Mouse (Mus musculus) Patski (cell line): ENCODE measurements at regions not wholly inside any gene's neighbourhood (a gene's known extent, or its start where the extent isn't known, plus 50 kb on each side); places are given as distances from the start of the nearest gene placed in this dataset.
"Not testable (repeated sequence)": the region's sequence is repeated elsewhere in the genome, so short reads cannot be mapped to it uniquely, and the experiment has no call there.

Source experiments
- ATAC-seq: fragments of 100-300 bp; one replicate; pipeline ENCODE4 v1.8.0; 2021
- CTCF ChIA-PET: fragments of 350-600 bp; sonication (Branson Sonifier 250); formaldehyde crosslinking; loops from one replicate; lab custom pipeline; 2022; ENCODE audit warnings: inconsistent platforms; lab: Charles Lee
- POLR2A ChIA-PET: fragments of 350-600 bp; sonication (Branson Sonifier 250); formaldehyde crosslinking; loops from one replicate; lab custom pipeline; 2022; ENCODE audit warnings: antibody characterized with exemption, inconsistent platforms; lab: Charles Lee
- DNase-seq: peaks from one replicate; pipeline ENCODE4 v3.0.0-alpha.2; 2011; ENCODE audit warnings: low read depth, low spot score
- H3K27me3 ChIP-seq: fragments of 371-371 bp; one replicate; pipeline ENCODE4 v1.5.1; 2021
- CTCF ChIP-seq: fragments of 100-300 bp; IDR thresholded peaks from one replicate; pipeline ENCODE4 v1.5.1; 2021
- in situ Hi-C: fragments of 300-500 bp; cut with MboI; formaldehyde crosslinking; loops from 3 replicates; pipeline ENCODE4 v1.11.1; 2018; ENCODE audit warnings: low pct_unique_long_range_greater_than_20kb, mixed read lengths

GRCm38 (mm10) chr13:111904616-111905212 is 95.9 kb upstream of the Map3k1 start:
- CTCF ChIA-PET = no interaction called here
- DNase-seq (no peak), ATAC-seq (no peak)
- POLR2A ChIA-PET = no interaction called here
- in situ Hi-C loops = no loop called here
- H3K27me3 ChIP-seq = no peaks in the 10 kb centered on the region
- TF ChIP-seq CTCF = no peak

GRCm38 (mm10) chr13:111905213-111905701 is 96.5 kb upstream of the Map3k1 start:
- TF ChIP-seq CTCF = no peak
- ChIA-PET POLR2A (no interaction called here), CTCF (no interaction called here)
- no peak for DNase-seq
- in situ Hi-C loops = no loop called here
- no peaks in the 10 kb centered on the region for H3K27me3 ChIP-seq
- ATAC-seq = no peak

DNA sequence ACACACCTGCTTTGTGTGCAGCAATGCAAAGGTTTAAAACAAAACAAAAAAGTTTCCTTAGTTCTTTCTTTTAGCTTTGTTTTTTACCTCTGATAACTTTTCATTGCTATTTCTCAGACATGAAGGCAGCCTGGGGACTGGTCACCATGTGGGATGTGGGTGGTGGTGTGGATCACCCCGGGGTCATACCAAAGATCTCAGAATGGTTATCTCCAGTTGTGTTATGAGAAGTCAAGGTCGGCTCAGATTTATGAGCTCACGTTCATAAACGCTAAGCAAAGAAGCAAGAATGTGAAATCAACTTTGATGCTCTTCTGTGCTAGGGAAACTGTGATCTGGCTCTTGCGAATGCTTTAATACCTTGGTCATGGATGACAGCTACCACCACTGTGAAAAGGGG is 102.3 kb upstream of the Map3k1 start:
- ChIA-PET CTCF (interaction anchor here (1.2 to 1.3 kb wide), 2 partner anchors 10 to 15 kb away, joined by 4 to 5 read pairs; no protein-coding TSS in a partner anchor), POLR2A (interaction anchor here (0.9 to 1.5 kb wide), 2 partner anchors 13 to 106 kb away, joined by 3 to 4 read pairs; no protein-coding TSS in a partner anchor)
- H3K27me3 ChIP-seq = no peaks in the 10 kb centered on the region
- TF ChIP-seq CTCF = no peak
- DNase-seq (no peak), ATAC-seq (no peak)
- in situ Hi-C loops = no loop called here

- H3K27me3 ChIP-seq = no peaks in the 10 kb centered on the region
- POLR2A ChIA-PET = interaction anchor here (1.5 kb wide), 1 partner anchor 13 kb away, joined by 4 read pairs; no protein-coding TSS in a partner anchor
- no peak for DNase-seq
- in situ Hi-C loops = no loop called here
- CTCF ChIA-PET = interaction anchor here (1.6 kb wide), 1 partner anchor 9 kb away, joined by 4 read pairs; no protein-coding TSS in a partner anchor
- no peak for TF ChIP-seq CTCF
- no peak for ATAC-seq
Observed at GRCm38 (mm10) chr13:111911661-111912312, 103.0 kb upstream of the Map3k1 start.

GRCm38 (mm10) chr13:111914348-111914913 is 105.6 kb upstream of the Map3k1 start:
- no peaks in the 10 kb centered on the region for H3K27me3 ChIP-seq
- in situ Hi-C loops = no loop called here
- ATAC-seq (no peak), DNase-seq (no peak)
- ChIA-PET POLR2A (interaction anchor here (1.3 kb wide), 1 partner anchor 13 kb away, joined by 3 read pairs; no protein-coding TSS in a partner anchor), CTCF (interaction anchor here (1.3 kb wide), 1 partner anchor 15 kb away, joined by 4 read pairs; no protein-coding TSS in a partner anchor)
- TF ChIP-seq CTCF = no peak

GRCm38 (mm10) chr13:111919417-111919816 is 110.6 kb upstream of the Map3k1 start:
- CTCF ChIA-PET, DNase-seq, in situ Hi-C loops, ATAC-seq, H3K27me3 ChIP-seq: not testable (repeated sequence)
- POLR2A ChIA-PET = interaction anchor here (0.6 kb wide), 1 partner anchor 22 kb away, joined by 7 read pairs; no protein-coding TSS in a partner anchor

DNA sequence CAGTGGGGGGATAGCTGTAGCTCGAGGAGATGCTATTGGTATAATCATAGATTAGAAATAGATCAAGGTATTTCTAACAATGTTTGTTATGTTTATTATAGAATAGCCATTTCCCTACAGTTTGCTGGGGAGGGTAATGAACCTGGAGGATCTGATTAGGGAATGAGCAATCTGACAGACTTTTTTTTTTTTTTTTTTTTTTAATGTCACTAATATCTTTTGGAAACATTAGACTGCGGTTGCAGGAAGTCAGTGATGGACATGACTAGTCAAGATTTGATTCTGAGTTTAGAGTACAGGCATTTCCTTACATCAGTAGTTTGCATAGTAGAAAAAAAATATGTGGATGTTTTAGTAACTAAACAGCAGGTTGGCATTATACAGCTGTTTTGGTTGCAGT is 111.7 kb upstream of the Map3k1 start:
- POLR2A ChIA-PET = interaction anchor here (0.7 kb wide), 1 partner anchor 8 kb away, joined by 7 read pairs; no protein-coding TSS in a partner anchor
- no peak for DNase-seq
- in situ Hi-C loops = no loop called here

GRCm38 (mm10) chr13:111921142-111922035 is 112.6 kb upstream of the Map3k1 start:
- DNase-seq (no peak), ATAC-seq (no peak)
- ChIA-PET POLR2A (interaction anchor here (0.7 kb wide), 1 partner anchor 7 kb away, joined by 7 read pairs; no protein-coding TSS in a partner anchor), CTCF (interaction anchor here (0.8 kb wide), 1 partner anchor 11 kb away, joined by 4 read pairs; no protein-coding TSS in a partner anchor)
- in situ Hi-C loops = no loop called here
- no peaks in the 10 kb centered on the region for H3K27me3 ChIP-seq
- TF ChIP-seq CTCF = no peak

More for the DNA sequence above, 111.7 kb upstream of the Map3k1 start:
- CTCF ChIA-PET = interaction anchor here (0.7 to 0.8 kb wide), 2 partner anchors 10 to 24 kb away, joined by 3 to 4 read pairs; no protein-coding TSS in a partner anchor
- no peak for TF ChIP-seq CTCF
- no peak for ATAC-seq
- H3K27me3 ChIP-seq = no peaks in the 10 kb centered on the region

DNA sequence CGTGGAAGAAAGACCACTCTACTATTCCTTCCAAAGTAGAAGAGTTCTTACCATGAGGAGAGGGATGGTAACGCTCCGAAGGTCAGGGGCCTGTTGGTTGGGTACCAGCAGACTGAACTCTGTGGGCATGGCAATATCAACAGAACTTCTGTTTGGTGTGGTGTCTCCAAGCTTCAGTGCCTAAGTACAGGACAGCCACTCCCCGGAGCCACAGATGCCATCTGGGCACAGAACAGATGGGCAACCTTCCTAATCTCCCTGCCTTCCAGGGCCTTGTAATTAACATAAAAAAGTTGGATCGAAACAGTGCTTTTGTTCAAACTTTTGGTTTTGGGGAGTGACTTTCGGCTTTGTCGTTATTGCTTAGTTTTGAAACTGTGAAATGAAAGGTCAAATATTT is 116.6 kb upstream of the Map3k1 start:
- no peaks in the 10 kb centered on the region for H3K27me3 ChIP-seq
- DNase-seq = no peak
- ChIA-PET POLR2A (no interaction called here), CTCF (interaction anchor here (1.9 kb wide), 1 partner anchor 15 kb away, joined by 5 read pairs; no protein-coding TSS in a partner anchor)
- in situ Hi-C loops = no loop called here
- TF ChIP-seq CTCF = no peak
- ATAC-seq = no peak
